Mouse (Mus musculus) layer of hippocampus, adult 8-10 months (tissue): ENCODE results near the gene Ggnbp2. TPM values are rescaled to one million over a fixed set of nuclear protein-coding genes. Genes with fewer than 3 reads are reported as not detected.
A peak's percentile ranks its signal among the peaks of the same experiment; 100 is the strongest.

Experiments
- DNase-seq, 2 experiments: peaks; one replicate each; pipeline ENCODE4 v3.0.0; 2022; ENCODE audit warnings: low spot score in 2 of 2
- total RNA-seq, 4 experiments: library from RNA; stranded (reverse); gene quantifications; 2 replicates each; pipeline ENCODE4 v1.2.4; 2022

The Ggnbp2 gene
- total RNA-seq, result 100 to 1,000 TPM in 1 of 4 experiments, 10 to 100 TPM in 3; 91.1 to 104 (median 95.4) TPM

DNA sequence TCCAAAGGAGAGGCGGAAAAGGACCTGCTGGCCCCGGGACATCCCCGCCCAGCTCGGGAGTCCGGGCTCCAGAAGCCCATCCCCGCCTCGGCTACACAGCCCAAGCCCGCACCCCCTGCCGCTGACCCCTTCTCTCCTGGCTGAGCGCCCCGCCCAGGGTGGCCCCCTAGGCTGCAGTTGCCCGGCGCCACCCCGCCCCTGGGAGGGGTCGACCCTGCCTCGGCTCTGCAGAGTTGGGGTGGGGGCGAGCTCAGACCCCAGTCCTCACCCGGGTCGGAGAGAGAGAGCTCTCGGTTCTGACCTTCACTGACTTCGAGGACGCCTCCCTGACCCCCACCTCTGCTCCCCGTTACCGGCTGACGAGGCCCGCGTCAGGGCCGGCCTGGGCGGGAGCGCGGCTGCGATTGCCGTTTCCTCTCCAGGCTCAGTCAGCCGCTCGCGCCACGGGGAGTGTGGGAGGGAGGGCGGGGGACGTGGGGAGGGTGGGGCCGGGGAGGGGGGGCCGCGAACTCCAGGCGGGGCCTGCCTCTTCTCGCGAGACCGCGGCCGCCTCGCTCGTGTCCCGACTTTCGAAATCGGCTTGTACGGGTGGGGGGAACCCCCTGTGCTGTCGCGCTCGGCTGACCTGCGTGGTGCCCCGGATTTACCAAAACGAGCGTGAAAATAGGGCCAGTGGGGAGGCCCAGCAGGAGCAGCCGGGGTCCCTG, at the start of gene Ggnbp2:
Gene Ggnbp2 (minus strand): TSS at position 481 of the 707 bp plus-strand sequence.
- peak; percentile 85 to 88 for DNase-seq

DNA sequence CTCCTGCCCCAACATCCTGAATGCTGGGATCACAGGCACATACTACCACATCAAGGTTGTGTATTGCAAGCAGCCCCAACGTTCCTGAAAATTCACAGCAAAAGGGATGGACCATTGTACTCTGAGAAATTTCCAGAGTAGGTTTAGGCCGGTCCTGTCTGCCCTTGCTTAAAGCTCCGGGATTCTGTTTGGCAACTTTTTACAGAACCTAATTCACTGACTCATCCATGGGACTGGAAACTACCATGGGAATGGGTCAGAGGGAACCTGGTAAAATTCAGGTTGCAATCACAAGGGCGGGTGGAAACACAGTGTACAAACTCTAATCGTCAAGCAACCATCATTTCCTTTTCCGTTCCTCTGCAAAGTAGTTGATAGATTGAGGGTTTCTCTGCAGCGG, 49.3 kb upstream of the Ggnbp2 start:
- no peak for DNase-seq

DNA sequence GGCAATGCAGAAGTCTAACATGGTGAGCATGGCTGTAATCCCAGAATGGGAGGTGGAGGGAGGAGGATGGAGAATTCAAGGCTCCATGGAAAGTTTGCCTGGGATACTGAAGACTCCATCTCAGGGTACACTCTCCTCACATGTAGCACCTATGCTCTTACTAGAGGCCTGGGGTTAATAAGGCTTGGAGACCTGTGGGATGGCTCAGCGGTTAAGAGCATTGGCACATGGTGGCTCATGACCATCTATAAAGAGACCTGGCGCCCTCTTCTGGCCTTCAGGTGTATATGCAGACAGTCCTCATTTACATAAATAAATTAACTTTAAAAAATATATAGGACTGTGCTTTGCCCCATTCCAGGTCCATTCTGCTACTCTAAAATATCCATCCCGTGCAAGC, 48.7 kb upstream of the Ggnbp2 start:
- no peak for DNase-seq

DNA sequence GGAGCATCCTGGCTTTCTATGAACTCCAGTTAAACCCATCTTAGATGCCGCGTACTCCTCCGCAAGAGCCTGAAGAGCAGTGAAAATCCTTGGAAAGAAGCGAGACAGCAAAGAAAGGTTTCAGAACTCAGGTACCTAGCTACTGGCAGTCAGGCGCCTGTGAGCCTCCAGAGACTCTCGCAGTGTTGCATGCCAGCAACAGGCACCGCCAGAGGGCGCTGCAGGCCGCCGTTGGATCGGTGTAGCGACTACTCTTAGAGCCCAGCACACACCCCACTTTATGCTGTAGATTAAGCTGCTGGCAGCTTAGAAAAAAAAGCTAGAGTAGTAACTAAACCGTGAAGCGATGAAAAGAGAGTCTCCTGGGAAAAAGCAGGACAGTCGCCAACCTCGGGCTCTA, 47.8 kb upstream of the Ggnbp2 start:
- DNase-seq, result peak; percentile 72 to 91

DNA sequence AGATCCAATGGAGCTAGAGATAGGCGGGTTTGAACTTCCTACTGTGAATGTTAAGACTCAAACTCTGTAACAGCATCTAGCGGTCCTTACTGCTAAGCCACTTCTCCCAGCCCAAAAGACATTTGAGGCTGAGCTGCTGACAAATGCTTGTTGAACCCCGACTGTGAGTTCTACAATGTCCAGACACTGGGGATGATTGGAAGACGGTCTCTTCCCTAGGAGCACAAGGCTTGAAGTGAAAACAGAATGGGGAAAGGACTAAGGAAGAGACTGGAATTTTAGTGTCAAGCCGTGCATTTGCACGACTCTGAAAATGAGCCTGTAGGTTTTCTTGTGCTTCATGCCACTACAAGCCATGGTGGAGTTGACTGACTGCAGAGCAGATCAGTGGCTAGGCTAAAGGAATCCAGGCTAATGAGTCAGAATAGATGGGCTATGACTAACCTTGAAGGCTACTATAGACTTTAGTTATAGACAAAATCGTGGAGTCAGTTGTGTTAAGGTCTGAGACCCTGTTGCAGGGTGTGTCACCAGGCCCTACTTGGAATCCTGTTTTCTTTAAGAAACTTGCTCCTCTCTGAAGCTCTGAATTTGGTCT, 46.2 kb upstream of the Ggnbp2 start:
- no peak for DNase-seq

DNA sequence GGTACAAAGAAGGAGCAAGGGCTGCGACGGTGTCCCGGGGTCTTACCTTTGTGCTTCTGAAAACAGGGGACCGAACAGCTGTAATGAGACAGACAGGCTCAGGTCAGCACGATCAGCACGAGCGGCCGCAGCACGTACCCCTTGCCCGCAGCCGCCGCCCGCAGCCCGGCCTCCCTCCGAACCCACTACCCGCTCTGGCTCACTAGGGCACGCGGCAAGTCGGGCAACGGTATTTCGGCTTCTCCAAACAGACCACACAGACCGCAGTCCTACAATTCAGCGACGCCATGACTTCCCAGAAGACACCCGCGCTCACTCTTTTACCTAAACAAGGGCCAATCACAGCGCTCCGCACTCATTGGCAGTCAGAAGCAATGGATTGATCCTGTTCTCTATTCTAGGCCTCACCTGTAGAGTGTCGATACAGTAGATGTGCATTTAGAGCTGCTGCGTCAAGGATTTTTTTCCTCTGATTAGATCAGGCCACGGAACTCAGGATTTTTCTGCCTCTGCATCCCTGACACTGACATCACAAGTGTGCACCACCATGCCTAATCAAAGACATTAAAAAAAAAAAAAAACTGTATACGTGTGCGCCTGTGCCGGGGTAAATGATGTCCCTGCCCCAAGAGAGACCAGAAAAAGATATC, 45.6 kb upstream of the Ggnbp2 start, which contains the start of gene Znhit3:
Gene Znhit3 (minus strand): TSS at position 314 of the 650 bp plus-strand sequence.
- peak; percentile 86 to 90 for DNase-seq

DNA sequence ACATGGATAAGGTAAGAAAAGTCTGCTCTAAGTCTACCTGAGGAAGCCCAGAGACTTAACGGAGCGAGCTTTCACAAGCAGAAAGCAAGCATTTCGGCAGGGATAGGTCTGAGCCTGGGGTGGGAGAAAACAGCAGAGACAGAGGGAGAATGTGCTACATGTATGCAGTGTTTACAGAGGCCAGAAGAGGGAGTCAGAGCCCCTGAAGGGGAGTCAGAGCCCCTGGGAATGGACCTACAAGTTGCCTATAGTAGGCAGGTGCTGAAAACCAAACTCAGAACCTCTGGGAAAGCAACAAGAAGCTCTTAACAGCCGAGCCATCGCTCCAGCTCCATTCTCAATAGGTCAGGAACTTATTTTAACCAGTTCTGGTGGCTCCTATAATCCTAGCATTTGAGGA, 44.1 kb upstream of the Ggnbp2 start:
- no peak for DNase-seq

DNA sequence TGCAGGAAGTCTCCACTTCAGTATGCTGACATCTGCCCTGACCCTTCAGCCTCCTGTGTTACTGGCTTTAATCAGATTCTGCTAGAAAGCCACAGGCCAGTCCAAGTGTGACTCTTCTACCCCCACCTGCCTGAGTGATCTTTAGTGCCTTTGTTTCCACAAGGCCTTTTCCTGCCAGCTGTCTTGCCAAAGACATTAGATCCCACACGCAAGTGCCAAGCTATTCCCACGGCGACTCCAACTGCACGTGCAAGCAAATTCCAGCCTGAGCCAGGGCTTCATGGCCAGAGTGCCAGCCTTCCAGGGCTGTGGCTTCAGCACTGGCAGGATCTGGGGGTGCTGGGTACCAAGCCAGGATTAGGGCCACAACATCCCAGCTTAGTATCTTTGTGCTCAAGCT, 39.8 kb upstream of the Ggnbp2 start:
- DNase-seq, result no peak

DNA sequence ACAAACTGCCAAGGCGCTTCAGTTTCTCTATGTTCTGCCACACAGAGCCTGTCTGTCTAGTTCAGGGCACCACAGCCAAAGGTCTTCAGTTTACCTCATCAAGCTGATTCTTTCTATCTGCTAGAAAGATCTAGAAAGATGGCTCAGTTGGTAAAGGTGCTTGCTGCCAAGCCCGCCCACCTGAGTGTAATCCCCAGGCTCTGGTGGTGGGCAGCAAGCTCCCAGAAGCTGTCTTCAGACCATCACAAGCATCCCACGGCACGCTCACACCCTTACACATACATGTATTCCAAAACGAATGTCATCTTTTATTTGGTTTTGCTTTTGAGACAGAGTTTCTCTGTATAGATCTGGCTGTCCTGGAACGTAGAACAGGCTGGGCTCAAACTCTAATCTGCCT, 37.9 kb upstream of the Ggnbp2 start:
- DNase-seq, result no peak

DNA sequence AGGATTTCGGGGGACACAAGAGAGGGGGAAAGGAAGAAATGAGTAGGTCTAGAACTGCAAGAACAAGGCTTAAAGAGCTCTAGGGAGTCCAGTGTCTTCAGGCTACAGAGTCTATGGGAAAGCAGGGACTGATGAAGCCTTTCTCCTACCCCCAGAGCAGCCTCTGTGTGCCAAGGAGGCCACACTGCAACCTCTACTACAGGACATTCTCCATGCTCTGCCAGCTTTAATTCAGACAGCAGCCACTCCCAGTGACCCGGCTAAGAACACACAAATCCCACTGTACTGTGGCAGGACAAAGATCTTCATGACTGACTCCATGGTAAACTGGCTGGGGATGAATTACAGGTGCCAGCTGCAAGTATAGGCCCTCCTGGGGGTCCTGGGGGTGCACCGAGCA, 36.5 kb upstream of the Ggnbp2 start:
- no peak for DNase-seq

DNA sequence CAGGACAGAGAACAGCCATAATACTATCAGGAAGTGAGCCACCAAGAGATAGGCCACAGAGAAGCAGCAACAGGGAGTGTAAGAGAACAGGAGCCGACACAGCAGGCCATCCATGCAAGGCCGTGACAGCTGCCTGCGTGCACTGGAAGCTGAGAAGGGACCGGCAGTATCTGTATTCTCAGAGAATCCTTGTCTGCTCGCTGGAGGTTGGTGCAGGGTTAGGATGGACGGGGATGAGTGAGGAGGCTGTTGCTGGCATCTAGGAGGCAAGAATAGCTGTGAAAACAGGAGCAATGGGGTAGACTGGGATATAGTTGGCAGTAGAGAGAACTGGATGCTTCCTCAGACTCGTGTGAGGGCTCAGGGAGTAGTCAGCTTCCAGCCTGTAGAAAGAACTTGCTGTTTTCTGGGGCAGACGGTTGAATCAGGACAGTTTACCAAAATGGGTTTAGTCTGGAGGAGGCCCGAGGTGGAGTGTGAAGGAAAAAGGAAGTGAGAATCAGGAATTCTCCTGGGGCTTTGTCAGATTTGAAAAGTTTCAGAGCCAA, 34.1 kb upstream of the Ggnbp2 start:
- DNase-seq, result no peak

DNA sequence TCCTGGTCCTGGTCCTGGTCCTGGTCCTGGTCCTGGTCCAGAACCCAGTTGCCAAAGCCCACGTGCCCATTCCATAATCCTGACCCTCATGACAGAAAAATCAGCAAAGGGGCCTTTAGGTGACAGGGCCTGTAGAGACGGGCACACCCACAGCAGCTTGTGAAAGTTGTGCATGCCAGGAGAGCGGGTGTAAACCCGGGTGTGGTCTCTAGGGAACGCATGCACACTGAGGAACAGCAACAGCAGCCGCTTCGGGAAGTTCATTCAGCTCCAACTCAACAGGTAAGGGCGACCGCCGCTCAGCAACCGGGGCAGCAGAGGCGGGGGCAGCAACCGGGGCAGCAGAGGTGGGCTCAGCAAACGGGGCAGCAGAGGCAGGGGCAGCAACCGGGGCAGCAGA, 22.5 kb upstream of the Ggnbp2 start:
- no peak for DNase-seq

DNA sequence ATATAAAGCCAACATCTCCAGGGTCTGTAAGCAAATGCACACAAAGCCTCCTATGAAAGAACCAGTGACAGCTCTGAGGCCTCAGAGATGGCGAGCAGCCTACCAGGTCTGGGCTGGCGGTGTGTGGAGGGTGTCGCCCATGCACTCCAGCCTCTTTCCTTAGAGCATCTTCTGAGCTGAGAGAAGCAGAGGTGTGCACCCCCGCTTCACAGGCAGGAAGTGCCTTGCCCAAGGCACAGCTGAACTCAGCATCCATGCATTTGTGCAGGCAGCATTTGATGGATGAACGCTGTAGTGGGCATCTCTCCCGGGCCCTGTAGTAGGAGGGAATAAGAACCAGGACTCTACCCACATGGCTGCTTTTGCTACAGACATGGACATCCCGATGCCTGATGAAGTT, 21.1 kb upstream of the Ggnbp2 start:
- DNase-seq, result no peak

DNA sequence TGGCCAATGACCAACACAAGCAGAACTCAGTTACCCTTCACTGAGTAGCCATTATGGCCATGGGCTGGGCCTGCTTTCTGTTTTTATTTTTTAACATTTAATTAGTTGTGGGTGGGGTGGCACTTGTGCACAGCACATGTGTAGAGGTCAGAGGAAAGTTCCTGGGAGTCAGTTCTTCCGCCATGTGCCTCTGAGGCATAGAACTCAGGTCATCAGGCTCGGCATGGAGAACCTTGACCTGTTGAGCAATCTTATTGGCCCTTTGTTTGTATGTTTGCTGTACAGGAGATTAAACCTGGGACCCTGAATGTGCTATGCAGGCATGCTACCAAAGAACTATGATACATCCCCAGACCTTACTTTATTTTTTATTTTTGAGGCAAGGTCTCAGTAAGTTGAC, 18.9 kb upstream of the Ggnbp2 start:
- no peak for DNase-seq

DNA sequence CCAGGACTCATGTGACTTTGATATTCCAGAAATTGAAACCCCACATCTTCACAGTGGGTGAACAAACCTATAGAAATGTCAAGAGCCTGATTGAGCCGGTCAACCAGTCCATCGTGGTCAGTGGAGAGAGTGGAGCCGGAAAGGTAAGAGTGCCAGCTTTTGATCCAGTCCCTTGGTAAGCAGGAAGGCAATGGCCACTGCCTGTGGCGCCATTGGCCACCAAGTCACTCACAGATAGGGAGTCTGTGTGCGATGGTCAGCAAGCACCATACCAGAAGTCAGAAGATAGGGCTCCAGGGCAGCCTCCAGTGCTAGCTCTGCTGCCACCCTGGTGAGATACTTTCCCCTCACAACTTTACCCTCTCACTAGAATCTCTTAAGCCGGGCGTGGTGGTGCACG, 17.4 kb upstream of the Ggnbp2 start:
- no peak for DNase-seq

DNA sequence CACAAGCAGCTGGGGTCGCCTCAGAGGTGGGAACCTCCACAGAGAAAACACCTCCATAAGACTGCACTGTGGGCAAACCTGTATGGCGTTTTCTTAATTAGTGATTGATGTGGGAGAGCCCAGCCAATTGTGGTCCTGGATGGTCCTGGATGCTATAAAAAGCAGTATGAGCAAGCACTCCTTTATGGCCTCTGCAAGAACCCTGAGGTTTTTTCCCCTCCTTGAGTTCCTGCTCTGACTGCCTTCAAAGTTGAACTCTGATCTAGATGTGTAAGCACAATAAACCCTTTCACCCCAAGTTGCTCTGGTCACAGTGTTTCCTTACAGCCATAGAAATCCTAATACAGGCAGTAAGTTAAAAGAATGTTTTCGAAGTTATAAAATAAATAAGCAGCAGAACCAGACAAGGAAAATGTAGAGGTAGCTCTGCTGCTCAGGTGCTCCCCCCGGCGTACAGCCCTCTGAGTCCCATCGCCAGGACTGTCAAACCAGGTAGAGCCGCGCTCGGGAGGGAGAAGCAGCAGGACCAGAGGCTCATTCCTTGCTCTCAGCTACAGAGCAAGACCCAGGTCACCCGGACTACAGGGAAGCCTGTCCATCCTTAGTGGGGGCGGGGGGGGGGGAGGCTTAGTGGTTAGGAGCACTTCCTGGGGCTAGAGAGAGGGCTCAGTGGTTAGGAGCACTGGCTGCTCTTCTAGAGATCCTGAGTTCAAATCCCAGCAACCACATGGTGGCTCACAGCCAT, 16.3 kb upstream of the Ggnbp2 start:
- no peak for DNase-seq

DNA sequence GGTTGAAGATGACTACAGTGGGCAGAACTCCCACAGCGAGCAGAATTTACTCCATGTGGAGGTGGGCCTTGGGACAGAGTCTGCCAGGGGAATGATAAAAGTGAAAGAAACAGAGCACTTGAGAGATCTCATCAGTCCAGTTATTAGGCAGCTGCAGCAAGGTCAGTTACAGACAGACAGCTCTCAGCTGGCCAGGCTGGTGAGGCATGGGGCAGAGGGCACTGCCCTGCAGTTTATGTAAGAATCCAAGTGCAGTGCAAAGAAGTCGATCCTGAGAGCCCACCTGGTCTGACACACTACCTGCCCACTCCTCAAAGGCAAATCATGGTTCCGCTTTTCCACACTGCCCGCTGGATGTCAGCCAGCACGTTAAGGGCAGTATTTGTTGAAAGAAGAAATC, 15.6 kb upstream of the Ggnbp2 start:
- no peak for DNase-seq

DNA sequence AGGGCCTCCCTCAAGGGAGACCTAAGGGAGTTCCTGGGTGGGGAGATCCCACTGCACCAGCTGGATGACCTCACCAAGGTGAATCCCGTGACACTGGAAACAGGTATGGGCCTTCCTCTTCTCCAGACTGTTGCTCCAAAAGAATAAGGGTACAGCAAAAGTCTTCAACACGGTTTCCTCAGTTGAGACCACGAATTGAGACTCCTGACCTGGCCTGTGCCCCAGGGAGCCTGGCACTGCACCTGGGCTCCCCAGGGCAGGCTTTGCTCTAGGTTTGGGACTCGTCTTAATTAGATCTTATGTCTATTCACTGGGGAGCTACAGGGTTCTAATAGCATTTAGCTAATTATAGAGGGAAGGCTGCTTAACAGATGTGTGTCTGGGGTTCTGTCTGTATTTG, 14.6 kb upstream of the Ggnbp2 start:
- no peak for DNase-seq

DNA sequence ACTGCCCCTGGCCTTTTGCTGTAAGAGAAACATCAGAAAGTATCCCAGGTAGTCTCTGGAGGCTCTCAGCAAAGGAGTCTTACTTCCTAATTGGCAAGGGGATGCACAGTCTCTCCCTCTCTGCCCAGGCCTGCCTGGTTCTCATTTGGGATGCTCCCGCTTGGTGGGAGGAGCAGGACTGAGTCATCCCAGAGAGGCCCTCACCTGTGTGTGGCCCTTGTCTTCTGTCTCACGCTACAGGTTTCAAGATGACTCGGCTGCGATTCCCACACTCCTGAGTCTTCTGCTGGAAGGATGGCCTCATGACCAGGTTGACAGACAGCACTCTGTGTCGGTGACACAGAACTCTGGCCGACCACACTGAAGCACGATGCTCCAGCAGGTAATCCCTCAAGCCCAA, 11.7 kb upstream of the Ggnbp2 start:
- DNase-seq, result no peak

DNA sequence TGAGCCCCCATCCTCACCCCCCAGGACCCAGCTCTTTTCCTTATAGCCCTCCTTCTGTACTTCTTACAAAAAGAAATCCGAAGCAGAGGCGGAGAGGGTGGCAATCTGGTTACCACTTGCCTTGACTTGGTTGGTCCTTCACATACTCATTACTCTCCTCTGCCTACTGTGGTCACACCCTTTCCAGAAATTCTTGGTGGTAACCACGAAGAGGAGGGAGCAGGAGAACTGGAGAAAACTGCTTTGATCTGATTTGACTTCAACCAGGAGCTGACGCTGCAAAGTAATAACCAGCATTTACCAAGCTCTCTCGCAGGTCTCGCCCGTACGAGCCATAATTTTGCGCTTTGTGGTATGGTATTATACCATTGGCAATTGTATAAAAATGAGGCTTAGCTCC, 10.4 kb upstream of the Ggnbp2 start:
- no peak for DNase-seq

DNA sequence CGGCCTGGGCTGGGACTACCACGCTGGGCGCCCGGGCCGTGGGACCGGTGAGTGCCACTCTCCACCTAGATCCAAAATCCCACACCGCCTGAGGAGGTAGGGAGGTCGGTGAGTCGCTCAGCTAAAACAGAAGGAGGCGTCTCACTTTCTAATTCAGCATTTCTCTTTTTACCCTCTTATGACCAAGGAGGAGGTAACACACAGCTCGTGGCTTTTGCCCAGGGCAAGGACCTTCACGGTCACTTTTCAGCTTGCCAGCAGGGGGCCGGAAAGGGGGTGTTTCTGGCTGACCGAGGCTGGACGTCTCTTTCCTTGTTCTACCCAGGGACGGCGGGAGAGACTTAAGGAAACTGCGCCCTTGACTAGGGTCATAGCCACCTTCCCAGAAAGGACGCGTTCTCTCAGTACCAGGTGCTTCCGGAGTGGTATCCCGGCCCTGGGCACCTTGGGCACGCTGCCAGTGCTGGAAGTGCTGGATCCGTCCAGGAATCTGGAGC, 9.9 kb upstream of the Ggnbp2 start:
- DNase-seq, result peak in 1 of 2 experiments; percentile 25
